Mouse (Mus musculus) erythroblast, embryonic 14.5 days (primary cell): ENCODE measurements at regions not wholly inside any gene's neighbourhood (a gene's known extent, or its start where the extent isn't known, plus 50 kb on each side); places are given as distances from the start of the nearest gene placed in this dataset.

Source experiments
- GATA1 ChIP-seq: IDR thresholded peaks from 2 replicates; pipeline ENCODE4 v1.6.1; 2012; ENCODE audit warnings: low read length, inconsistent platforms, mixed read lengths
- TAL1 ChIP-seq: IDR thresholded peaks from 3 replicates; pipeline ENCODE4 v1.6.1; 2012; ENCODE audit warnings: low read length, inconsistent platforms, mixed read lengths

DNA sequence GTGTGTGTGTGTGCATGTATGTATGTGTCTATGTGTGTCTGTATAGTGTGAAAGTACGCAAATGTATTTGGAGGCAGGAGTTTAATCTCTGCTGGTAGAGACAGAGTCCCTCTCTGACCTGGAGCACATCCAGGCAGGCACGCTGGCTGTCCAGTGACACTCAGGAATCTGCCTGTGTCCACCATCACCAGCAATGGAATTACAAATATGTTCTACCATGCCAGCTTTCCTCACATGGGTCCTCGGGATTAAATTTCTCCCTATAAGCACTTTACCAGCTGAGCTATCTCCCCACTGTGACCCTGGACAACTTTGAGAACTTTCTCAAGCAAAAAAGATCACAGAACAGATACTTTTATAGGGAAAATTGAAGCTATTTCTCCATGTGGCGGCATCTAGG is 355.3 kb downstream of the Adgrl2 start:
- TF ChIP-seq GATA1 (no peak), TAL1 (no peak)
